Mouse (Mus musculus): ENCODE results near the gene Gm5426.
"Not testable (repeated sequence)": the region's sequence is repeated elsewhere in the genome, so short reads cannot be mapped to it uniquely, and the experiment has no call there.

The Gm5426 gene

DNA sequence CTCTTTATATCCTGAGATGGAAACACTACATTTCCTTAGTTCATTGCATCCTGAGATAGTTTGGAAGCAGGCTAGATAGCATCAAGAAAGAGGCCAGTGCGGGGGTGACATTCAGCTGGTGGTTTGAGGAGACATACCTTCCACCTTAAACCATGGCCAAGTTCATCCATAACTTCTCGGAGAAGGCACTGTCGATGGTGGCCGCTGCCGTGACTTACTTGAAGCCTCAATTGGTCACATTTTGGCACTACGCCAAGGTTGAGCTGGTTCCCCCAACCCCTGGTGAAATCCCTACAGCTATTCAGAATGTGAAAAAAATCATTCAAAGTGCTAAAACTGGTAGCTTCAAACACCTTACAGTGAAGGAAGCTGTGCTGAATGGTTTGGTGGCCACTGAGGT lies at the start of gene Gm5426:
Gene Gm5426 (plus strand): TSS at position 153 of the 400 bp plus-strand sequence.
- not testable (repeated sequence) for DNase-seq (ENCODE audit: low spot score)

DNA sequence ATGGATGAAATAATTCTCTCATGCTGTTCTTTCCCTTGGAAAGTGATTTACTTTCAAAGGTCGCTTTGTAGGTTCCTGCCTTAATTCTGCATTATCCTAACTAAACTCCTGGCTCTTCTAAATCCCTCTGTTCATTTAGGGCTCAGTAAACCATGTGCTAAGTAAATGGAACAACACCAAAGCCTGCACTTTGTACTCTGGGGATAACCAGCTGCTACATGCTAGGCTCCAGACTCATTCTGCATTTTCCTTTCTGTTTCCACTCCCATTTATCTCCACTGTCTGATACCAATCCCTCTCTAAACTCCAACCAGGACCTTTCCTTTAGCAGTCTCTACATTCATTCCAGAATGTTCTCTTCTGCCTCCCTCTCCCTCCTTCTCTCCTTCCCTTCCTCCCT lies 46.7 kb upstream of the Gm5426 start:
- no peak for DNase-seq (ENCODE audit: low spot score)

DNA sequence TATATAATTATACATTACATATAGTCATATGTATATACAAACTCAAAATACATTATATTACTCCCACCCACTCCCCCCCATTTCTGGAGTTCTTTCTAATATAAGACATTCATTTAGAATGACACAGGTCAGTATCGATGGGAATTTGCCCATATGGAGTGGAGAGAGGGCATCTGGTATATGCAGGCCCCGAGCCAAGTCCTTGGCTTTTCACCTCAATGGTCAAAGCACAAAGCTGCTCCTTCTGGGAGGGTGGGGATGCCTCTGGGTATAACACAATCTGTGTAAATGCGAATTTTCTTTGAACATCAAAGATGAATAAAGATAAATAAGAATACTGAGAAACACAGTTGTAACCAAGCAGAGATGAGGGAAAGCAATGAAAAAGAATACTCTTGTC lies 46.0 kb upstream of the Gm5426 start:
- no peak for DNase-seq (ENCODE audit: low spot score)

DNA sequence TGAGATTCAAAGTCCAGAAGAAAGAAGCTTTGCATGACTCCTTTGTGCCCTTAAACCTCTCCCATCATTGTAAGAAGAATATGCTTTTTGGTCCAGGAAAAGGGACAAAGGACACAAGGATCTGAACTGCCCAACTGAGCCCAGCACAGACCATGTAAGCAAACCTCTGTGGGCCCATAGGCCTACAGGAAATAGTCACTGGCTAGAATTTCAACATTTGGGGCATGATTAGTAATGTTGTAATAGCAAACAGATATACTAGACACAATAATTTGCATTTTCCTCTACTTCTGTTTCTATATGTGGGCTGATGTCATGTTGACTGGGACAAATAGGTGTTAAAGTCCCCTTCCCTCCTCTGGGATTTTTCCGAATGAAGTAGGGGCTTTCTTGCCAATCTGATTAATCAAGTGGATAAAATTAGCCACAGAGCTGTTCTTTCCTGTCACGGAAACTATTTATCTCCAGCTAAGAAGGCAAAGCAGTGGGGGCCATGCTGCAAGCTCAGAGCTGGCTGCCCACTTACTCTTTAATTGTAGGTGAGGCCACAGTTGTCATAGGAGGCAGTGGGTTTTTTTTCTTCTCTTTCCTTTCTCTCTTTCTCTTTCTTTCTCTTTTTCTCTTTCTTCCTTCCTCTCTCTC lies 42.4 kb upstream of the Gm5426 start:
- no peak for DNase-seq (ENCODE audit: low spot score)

DNA sequence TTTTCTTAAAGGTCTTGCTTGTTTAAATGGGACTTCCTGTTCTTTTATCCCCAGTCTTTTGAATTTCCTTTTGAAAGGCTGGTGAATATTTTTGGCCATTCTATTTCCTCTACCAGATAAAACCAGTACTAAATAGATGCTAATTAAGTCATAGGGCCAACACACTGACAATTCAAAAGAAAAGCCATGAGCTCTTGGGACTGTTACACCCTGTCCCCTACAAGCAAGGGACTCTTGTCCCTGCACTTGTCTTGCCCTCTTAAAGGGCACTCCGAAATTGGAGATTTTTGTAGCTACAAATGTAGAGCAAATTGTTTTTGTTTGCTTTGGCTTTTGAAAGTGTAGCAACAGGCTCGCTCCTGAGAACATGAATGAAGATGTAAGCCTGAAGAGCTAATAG lies 41.8 kb upstream of the Gm5426 start:
- no peak for DNase-seq (ENCODE audit: low spot score)

DNA sequence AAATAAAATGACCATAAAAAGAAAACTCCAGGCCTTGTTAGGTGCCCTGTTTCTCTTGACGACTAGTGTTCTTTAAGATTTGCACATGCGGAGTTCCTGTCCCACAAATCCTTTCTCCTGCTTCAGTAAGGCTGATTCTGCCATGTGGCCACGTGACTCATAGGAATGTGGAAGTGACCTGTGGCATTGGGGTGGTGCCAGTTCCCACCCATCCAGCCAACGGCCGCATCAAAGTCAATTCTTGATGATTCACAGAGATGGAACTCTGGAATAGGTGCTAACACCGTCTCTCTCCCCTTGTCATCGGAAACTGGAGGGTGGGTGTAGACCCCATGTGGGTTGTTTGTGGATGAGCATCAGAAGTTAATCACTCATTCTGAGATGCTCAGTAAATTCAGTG lies 39.7 kb upstream of the Gm5426 start:
- DNase-seq (ENCODE audit: low spot score), result no peak

DNA sequence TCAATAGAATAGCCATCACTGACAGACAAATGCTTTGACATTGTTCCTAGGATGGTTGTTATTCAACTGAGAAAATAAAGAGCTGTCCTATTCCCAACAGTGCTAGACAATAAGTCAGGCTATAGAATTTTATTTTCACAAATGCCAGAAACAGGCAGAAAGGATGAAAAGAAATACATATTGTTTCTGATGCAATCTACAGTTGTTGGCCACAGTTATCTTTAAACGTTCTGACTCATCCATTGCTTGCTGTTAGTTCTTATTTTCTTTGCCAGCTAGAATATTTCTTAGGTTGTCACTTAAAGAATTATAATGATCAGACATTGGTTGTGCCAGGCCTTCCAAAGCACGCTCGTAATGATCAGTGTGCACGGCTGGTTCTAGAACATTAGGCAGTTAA lies 35.4 kb upstream of the Gm5426 start:
- no peak for DNase-seq (ENCODE audit: low spot score)

DNA sequence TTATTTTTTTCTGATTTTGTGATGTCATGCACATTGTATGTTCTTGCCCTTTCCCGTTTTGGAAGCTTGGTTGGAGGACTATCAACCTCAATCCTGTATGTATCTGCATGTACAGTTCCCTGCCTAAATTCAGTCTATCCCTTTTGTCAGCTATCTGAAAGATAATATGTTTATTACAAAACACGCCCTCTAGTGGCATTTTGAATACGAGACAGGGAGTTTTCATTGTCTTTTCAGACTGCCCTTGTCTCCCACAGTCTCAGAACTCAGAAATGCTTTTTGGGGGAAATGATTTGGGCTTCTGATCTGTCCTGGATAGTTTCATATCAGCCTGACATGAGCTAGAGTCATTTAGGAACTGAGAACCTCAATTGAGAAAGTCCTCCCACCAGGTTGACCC lies 32.2 kb upstream of the Gm5426 start:
- no peak for DNase-seq (ENCODE audit: low spot score)

DNA sequence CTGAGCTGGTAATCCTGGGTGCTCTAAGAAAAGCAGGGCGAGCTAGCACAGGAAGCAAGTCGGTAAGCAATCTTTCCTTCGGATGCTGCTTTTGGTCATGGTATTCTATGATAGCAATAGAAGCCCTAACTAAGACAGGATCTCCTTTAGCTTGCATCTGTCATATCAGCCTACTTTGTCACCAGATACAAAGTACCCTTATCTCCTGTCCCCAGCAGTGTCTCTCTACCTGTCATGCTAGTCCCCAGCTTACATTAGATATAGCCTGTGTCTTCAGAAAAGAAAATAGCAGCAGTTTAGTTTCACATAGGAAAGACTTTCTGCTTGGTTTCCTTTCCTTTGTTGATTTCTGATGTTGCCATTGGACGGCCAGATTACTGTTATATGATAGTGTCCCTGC lies 31.8 kb upstream of the Gm5426 start:
- no peak for DNase-seq (ENCODE audit: low spot score)

DNA sequence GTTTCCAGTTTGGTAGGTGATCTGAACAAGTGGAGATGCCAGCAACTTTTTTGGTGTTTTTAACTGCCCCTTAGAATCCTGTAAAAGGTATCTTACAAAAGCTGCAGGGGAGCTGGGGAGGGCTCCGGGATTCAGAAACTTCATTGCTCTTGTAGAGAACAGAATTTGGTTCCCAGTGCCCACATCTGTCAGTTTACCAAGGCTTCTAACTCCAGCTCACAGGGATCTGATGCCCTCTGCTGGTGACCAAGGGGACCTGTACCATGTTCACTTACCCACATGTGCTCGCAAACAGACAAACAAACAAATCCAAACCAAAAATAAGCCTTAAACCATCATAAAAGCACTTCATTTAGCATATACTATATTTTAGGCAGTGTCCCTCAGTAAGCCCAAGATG lies 31.3 kb upstream of the Gm5426 start:
- DNase-seq (ENCODE audit: low spot score), result no peak

DNA sequence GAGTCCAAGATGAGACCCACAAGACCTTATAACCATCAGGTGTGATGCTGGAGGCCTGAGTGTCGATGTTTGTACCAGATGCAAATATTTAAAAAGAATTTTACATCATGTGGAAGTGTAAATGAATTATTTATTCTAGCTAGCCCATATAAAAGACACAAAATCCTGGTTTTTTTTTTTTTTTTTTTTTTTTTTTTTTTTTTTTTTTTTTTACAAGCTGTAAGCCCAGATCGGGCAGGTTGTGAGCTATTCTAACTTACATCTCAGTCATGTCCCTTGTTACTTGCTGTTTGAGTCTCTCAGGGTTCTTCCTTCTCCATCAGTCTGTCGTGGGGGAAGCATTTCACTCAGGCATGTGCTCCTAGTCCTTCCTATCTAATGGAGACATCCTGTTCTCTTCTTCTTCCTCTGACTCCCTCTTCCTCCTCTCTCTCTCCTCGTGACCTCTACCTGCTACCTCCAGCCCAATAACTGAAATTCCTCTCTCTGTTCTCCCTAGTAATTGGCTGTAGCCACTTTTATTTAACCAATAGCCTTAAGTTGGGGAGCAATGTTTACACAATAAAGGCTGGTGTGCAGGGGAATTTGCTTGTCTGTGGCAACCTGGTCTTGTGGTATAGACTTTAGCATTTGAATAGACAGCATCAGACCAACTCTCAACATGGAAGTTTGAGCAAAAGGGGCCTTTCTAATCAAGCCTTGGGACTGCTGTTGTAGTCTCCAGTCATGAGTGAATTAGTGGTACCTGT lies 29.3 kb upstream of the Gm5426 start:
- no peak for DNase-seq (ENCODE audit: low spot score)

DNA sequence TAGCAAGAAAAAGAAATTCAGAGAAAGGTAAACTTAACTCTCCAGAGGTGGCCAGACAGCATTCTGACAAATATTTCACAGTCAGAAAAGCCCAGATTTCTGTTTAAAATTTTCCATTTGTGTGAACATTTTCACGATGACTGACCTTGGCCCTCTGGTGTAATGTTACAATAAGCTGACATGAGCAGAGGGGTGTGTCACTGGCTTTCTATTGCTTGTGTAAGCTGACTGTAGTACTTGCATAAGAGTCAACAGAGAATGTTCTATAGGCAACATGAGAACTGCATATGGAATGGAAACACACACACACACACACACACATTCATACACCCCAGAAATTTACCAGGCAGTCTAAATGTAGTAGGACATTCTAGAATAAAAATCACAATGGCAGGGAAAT lies 28.6 kb upstream of the Gm5426 start:
- no peak for DNase-seq (ENCODE audit: low spot score)

DNA sequence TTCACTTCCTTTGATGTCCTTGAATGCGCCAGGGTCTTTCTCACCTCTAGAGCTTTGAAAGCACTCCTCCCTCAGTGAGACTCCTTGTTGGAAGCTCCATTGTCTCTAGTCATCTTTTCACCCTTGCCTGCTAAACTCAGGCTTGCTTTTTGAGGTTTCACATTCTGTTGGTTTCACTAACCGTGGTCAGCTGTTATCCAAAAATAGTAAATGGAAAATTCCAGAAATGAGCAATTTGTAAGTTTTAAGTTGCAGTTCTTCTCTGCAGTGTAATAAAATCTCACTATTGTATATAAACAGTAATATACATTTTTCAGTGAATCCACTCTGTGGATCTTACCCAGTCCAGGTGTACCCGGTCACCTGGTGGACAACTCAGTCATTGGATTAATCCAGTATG lies 21.1 kb upstream of the Gm5426 start:
- no peak for DNase-seq (ENCODE audit: low spot score)

DNA sequence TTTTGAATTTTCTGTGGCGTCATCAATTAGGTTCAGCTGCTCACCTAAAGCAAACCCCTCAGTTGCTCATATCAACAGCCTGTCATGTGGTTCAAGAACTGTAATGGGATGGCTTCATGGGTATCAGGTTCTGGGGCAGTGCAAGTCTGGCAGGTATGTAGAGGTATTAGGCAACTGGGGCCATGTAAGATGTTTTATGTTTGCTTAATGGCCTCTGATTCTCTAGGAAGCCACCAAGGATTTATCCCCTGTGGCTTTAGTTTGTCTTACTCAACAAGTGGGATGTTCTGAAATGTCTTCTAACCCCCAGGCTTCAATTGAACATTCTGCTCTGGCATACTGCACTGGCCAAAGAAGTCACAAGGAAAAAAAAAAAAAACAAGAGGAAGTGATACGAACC lies 15.6 kb upstream of the Gm5426 start:
- DNase-seq (ENCODE audit: low spot score), result no peak

DNA sequence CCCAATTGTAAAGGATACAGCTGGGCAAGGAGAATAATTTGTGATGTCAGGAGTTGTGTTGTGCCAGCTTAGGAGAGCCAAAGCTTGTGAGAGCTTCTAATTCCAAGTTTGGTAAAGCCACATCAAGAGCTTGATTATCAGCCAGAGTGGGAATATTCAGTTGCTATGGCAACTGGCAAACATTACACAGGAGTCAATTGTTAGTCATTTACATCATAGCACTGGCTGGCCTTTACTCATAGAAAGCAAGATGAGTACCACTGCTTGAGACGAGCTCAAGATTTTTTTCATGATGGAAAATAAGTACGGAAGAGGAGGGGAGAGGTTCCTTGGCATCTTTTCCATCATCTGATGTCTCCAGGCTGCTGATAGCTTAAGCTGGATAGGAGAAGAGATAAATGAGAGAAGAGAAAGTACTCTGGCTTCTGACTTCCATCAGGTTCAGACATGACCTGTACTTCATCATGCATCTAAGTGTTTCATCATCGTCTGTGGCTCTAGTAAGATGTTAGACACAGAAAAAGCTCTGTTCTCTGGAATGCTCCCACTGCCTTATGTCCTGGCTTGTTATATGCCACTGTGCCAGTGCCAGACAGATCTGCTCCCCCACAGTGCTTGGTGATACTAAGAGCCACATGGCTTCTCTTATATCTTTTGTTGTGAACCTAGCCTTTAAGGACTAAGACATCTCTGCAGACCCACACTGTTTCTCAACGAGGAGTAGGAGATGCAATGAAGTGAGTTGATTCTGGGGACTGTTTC lies 15.0 kb upstream of the Gm5426 start:
- no peak for DNase-seq (ENCODE audit: low spot score)

DNA sequence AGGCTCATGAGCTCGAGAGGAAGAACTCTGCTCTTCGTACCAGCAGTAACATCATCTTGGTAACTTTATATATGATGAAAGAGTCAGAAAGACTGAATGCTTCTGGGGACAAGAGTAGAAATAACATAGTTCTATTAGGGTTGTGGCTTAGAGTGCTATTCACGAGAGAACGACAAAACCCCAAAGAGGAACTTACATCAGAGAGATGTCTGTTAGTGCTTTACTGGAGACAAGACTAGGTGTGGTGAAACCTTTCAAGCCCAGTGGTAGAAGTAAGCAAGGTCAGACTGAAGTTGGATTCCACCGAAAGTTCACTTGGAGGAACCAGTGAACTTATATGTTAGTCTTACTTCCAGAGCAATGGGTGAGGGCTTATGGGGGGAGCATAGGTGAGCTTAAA lies 12.5 kb upstream of the Gm5426 start:
- DNase-seq (ENCODE audit: low spot score), result no peak

DNA sequence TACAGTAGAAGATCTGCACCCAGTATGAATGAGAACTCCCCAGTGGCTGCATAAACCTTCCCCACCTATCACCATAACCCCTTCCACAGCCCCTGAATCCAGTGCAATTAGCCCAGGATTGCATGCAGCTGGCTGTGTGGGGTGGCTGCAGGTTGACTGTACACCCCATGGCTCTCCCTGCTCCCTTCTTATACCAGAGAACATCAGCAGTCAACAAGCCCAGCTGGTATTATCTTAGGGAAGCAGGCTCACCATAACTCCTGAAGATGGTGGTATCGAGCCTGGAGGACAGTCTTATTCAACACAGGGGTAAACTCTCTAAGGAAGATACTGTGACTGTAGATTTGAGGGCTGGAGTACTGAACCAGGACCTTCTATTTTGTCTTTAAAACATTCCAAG lies 12.1 kb upstream of the Gm5426 start:
- DNase-seq (ENCODE audit: low spot score), result no peak

DNA sequence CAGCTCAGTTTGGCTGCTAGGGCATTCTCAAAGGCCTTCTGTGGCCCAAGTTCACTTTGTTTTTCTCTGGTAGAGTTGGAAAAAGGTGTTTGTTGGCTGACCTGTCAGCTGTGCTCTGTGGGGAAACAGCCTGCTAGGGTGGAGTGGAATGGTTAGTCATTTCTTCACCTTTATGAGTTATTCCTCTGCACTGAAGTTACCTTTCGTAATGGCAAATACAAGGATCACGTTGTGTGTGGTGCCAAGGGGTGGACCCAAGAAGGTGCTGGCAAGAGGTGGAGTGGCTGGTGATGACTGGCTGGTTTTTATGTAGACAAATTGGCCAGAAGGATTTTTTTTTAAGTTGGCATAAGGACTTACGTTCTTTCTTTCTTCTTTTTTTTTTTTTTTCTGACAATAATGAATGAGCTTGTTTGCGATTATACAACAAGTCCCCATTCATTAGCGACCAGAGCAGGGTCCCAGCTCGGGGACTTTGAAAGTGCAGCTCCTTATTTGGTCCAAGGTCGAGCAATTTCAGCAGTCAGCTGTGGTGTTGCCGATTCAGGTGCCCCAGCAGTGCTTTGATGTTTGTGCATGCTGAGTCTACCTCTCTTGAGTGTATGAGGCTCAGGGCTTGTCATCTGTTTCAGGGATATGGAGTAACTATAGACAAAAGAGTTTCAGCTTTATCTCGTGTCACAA lies 10.5 kb upstream of the Gm5426 start:
- no peak for DNase-seq (ENCODE audit: low spot score)

DNA sequence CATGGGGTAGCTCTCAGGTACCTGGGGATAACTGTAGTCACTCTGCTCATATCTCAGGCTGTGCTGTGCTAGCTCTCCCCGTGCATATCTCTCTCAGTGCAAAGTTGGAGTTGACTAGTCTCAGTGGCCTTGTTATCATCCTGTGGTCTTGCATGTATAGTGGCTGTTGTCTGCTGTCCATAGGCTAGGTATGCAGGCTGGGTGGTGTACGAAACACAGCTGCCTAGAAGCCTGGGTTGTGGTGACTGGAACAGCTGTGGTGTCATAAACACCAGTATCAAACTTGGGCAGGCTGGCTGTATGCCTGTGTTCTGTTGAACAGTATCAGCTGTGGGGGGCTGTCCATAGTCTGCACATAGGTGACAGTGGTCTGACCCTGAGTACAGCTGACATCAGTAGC lies 7.2 kb upstream of the Gm5426 start:
- DNase-seq (ENCODE audit: low spot score), result no peak

DNA sequence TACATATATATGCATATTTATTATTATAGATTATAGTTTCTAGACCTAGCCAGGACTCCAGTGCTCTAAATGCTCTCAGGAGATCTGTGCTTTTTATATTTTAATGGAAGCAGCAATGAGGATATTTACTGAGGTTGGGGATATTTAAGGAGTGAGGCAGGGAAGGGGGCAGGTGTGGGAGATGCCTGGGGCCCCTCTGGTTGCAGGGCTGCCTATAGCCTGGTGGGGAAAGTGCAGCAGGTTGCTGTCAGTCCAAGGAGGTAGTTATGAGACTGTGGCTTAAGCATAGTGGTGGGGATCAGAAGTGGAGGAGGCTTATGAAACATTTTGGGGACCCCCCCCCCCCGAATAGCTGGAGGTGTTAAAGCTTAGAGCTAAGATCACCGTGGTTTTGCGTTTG lies 6.0 kb upstream of the Gm5426 start:
- DNase-seq (ENCODE audit: low spot score), result no peak

DNA sequence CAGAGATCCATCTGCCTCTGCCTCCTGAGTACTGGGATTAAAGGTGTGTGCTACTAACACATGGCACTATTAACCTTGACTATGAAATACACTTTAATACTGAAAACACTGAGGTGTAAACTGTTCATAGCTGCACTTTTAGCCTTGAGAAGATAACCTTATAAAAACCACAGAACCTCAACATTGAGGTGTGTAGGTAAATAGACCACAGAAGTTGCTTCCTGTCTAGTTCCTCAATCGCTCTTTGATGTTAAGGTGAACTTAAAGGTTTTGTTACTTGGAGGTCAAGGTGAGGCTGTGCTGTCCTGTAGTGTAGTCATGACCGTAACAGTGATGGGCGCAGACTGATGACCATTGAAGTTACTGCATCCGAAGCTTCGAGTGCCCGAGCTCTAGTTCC lies 5.3 kb upstream of the Gm5426 start:
- no peak for DNase-seq (ENCODE audit: low spot score)

DNA sequence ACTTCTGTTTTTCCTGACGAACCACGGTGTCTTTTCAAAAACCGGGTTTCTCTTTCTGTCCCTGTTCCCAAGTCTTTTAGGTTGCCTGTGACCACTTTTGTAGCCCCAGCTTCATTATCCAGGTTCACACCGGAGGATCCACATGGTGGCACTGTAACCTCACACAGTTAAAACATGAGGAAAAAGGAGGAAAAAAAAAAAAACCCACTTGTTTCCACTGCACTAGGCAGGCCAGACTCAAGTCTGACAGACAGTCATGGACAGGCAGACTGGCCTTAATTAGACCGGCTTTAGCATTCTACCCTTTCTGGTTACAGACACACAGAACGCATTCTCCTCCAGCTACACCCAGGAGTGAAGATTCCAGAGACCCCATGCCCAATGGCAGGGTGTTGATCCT lies 4.2 kb upstream of the Gm5426 start:
- DNase-seq (ENCODE audit: low spot score), result no peak

DNA sequence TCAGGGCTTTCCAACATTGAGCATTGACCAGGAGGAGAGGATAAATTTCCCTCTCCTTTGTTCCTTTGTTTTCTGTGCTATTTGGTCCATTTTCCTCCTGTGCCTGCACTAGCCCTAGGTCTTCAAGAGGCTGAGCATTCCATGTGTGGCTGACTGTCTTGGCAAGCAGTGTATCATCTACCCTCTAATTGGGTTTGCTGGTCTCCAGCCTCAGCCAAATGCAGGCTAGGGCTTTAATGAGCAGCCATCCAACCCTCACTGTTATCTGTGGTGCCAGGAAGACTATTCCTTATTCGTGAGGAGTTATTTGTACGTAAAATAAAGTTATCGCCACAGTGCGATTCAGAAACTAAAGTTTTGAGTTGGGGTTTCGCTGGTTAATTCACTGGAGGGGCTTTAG lies 2.2 kb downstream of the Gm5426 start:
- no peak for DNase-seq (ENCODE audit: low spot score)

Data from testis, postnatal 14 days (tissue).